Mouse (Mus musculus): Measurements from ENCODE around the gene Prkar2b. TPM values are rescaled to one million over a fixed set of nuclear protein-coding genes. Genes with fewer than 3 reads are reported as not detected.

Gene Prkar2b
- polyA plus RNA-seq, 1 experiment = 34.6 TPM

- DNase-seq (ENCODE audit: extremely low spot score in 1 of 2, low spot score in 1 of 2) = peak; percentile 17 to 37
Observed at GRCm38 (mm10) chr12:32060247-32061089, 628 bp downstream of the Prkar2b start.

GRCm38 (mm10) chr12:32059707-32060106, 1.4 kb downstream of the Prkar2b start:
- DNase-seq (ENCODE audit: extremely low spot score in 1 of 2, low spot score in 1 of 2) = peak in 1 of 2 experiments; percentile 38

- DNase-seq (ENCODE audit: extremely low spot score in 1 of 2, low spot score in 1 of 2) = no peak
Observed at GRCm38 (mm10) chr12:32059135-32059534, 2.0 kb downstream of the Prkar2b start.

- DNase-seq (ENCODE audit: extremely low spot score in 1 of 2, low spot score in 1 of 2) = no peak
Observed at GRCm38 (mm10) chr12:32057461-32058199, 3.5 kb downstream of the Prkar2b start.

GRCm38 (mm10) chr12:32055797-32056196, 5.3 kb downstream of the Prkar2b start:
- DNase-seq (ENCODE audit: extremely low spot score in 1 of 2, low spot score in 1 of 2) = no peak

- DNase-seq (ENCODE audit: extremely low spot score in 1 of 2, low spot score in 1 of 2) = no peak
Observed at GRCm38 (mm10) chr12:32054476-32055166, 6.5 kb downstream of the Prkar2b start.

GRCm38 (mm10) chr12:32053637-32054366, 7.3 kb downstream of the Prkar2b start:
- DNase-seq (ENCODE audit: extremely low spot score in 1 of 2, low spot score in 1 of 2) = no peak

- no peak for DNase-seq (ENCODE audit: extremely low spot score in 1 of 2, low spot score in 1 of 2)
Observed at GRCm38 (mm10) chr12:32052882-32053281, 8.2 kb downstream of the Prkar2b start.

GRCm38 (mm10) chr12:32050165-32050564, 10.9 kb downstream of the Prkar2b start:
- no peak for DNase-seq (ENCODE audit: extremely low spot score in 1 of 2, low spot score in 1 of 2)

GRCm38 (mm10) chr12:32045566-32046330, 15.3 kb downstream of the Prkar2b start:
- no peak for DNase-seq (ENCODE audit: extremely low spot score in 1 of 2, low spot score in 1 of 2)

GRCm38 (mm10) chr12:32044487-32045134, 16.5 kb downstream of the Prkar2b start:
- DNase-seq (ENCODE audit: extremely low spot score in 1 of 2, low spot score in 1 of 2) = no peak

GRCm38 (mm10) chr12:32033536-32033935, 27.6 kb downstream of the Prkar2b start:
- no peak for DNase-seq (ENCODE audit: extremely low spot score in 1 of 2, low spot score in 1 of 2)

- DNase-seq (ENCODE audit: extremely low spot score in 1 of 2, low spot score in 1 of 2) = no peak
Observed at GRCm38 (mm10) chr12:32032917-32033316, 28.2 kb downstream of the Prkar2b start.

GRCm38 (mm10) chr12:32018376-32018750, 42.7 kb downstream of the Prkar2b start:
- no peak for DNase-seq (ENCODE audit: extremely low spot score in 1 of 2, low spot score in 1 of 2)

GRCm38 (mm10) chr12:32017636-32018375, 43.3 kb downstream of the Prkar2b start:
- DNase-seq (ENCODE audit: extremely low spot score in 1 of 2, low spot score in 1 of 2) = peak in 1 of 2 experiments; percentile 52

GRCm38 (mm10) chr12:32016472-32016871, 44.6 kb downstream of the Prkar2b start:
- DNase-seq (ENCODE audit: extremely low spot score in 1 of 2, low spot score in 1 of 2) = no peak

- peak; percentile 35 to 60 for DNase-seq (ENCODE audit: extremely low spot score in 1 of 2, low spot score in 1 of 2)
Observed at GRCm38 (mm10) chr12:32015268-32015769, 45.8 kb downstream of the Prkar2b start.

- no peak for DNase-seq (ENCODE audit: extremely low spot score in 1 of 2, low spot score in 1 of 2)
Observed at GRCm38 (mm10) chr12:32014811-32015210, 46.3 kb downstream of the Prkar2b start.
